Mouse (Mus musculus): Measurements from ENCODE around the gene Inpp5f.

Gene Inpp5f

DNA sequence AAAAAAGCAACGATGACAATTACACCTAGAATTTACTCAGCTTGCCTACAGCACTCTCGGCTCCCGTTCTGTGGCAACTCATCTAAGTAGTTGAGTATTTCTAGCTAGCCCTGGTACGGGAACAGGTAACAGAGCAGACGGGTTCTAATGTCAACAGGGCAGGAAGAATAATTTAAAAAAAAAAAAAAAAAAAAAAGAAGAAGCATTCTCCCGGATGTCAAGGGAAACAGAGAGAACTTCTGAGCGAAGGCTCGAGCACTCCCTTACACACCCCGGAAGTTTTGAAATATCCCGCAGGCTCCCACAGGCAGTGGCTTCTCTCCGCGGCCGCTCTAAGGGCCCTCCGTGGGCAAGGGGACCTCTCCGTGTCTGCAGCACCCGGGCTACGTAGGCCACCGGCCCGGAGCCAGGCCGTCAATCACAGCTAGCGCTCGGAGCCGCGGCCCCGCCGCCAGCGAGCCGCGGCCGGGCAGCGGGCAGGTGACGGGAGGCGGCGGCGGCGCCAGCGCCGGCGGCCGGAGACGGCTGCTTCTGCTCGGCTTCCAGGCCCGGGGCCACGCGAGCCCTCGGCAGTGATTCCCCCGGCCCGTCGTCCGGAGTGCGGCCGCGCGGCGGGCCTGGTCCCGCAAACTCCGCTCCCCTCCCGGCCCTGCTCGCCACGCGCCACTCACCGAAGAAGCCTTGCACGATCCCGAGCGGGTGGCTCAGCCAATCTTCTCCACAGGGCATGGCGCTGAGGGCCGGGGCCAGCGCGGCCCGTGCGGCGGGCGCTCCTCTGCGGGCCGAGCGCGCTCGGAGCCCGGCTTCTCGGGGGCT is 128.5 kb downstream of the Inpp5f start:
- peak; percentile 51 for DNase-seq (ENCODE audit: low spot score)

DNA sequence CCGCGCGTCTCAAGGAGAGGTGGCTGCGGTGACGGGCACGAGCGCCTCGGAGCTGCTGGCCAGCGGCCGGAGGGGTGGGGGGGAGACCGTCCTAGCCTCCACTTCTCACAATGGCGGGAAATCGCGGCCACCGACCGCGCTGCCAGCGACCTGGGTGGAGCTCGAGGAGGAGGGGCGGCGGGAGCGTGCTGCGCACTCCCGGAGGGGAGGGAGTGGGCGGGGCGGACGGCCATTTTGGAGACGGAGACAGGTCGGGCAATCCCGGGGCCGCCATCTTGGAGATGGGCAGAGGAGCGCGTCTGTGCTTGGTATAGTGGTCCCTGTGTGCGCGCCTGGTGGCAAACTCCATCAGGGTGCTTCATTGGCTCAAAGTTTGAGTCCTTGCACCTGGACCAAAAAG is 129.2 kb downstream of the Inpp5f start, which contains the start of gene Mcmbp:
Mcmbp (minus strand) TSS at position 162 of the 400 bp plus-strand sequence.
- peak; percentile 92 for DNase-seq (ENCODE audit: low spot score)

DNA sequence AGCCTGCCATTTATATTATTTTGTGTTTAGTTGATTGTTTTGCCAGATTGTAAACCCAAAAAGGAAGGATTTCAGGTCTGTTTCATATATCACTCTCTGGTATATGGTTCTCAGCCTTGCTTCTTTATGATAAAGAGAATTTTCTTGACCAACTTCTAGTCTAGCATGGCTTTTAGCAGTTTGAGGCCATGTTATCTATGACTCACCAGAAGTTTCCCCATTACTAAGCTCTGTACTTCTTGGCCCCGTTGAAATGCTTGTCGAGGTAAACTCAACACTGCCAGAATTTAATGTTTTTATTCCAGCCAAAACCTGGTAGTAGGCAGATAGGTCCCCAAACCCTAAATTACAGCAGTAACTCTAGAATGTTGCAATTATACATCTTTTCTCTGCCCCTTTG is 132.8 kb downstream of the Inpp5f start:
- no peak for DNase-seq (ENCODE audit: low spot score)

DNA sequence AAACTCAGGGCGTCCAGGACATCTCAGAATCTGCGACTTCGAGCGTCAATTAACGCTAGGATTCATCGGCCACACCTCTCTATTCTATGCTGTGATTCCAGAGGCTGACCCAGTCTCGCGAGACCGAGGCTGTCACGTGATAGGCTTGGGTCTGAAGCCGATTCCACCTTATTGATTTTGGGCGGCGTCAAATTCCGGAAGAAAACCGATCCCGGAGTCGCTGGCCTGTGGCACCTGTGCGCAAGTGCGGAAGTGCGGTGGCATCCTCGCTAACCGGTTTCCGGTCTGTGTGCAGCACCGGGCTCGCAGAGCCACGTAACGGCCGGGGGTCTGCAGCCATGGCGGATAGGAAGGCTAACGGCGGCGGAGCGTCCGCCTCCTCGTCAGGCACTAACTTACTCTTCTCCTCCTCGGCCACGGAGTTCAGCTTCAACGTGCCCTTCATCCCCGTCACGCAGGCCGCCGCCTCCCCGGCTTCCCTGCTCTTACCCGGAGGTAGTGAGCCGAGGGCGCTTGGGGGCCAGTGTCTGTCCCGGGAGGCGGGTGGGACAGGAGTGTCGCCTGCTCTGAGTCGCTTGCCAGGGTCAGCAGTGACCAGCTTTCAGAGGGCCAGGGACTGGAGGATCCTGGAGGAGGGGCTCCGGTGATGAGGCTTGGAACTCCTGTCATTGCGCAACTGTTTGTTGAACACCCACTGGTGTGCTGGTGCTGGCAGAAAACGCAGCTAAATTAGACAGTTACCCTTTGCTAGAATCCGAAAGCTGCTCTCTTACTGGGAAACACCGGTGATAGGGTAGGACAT is 133.8 kb downstream of the Inpp5f start, which contains the start of gene Sec23ip:
Sec23ip (plus strand) TSS at position 260 of the 802 bp plus-strand sequence.
- peak; percentile 98 for DNase-seq (ENCODE audit: low spot score)
